Mouse (Mus musculus): ENCODE data around the gene Scaf1. TPM values are rescaled to one million over a fixed set of nuclear protein-coding genes. Genes with fewer than 3 reads are reported as not detected.

Gene Scaf1
- polyA plus RNA-seq, 1 experiment = 75.4 TPM

DNA sequence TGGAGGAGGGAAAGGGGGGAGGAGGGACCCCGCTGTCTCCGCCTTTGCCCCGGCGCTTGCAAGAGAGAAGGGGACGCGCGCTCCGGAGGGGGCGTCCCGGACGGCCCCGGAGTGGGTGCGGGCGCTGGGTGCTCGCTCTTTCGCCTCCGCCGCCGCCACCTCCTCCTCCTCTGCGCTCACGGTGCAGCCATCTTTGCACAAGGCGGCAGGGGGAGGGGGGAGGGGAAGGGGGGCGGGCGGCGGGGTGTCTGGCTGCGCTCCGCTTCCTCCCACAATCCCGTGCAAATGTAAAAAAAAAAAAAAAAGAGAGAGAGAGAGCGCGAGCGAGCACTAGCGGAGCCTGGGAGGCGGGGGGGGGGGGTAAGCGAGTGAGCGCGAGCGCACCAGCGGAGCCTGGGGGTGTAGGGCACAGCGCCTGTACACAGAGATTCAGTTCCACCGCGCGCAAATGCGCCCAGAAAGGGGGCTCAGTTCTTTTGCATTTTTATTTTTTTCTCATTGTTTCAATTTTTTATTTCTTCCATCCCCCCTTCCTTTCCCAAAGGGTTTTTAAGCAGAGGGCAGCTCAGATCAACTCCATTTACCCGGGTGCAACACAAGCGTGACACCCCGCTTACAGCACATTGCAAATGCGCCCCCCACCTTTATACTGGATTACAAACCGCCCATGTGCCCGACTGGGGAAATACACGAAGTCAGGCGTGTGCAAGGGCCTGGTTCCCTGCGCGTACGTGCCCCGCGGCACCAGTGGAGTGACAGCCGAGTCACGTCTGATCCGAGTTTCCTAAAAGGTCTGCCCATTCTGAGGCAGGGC lies 37.2 kb upstream of the Scaf1 start:
- no peaks in the 10 kb centered on the region for H3K4me1 ChIP-seq (ENCODE audit: control insufficient read depth, insufficient read depth, low read length)
- TF ChIP-seq CTCF (IDR thresholded peaks at IDR 0.05; ENCODE audit: borderline replicate concordance, insufficient read depth, low read length) (no peak), POLR2A (IDR thresholded peaks at IDR 0.05; ENCODE audit: low read depth, low read length) (peak; percentile 42)
- H3K27ac ChIP-seq (ENCODE audit: insufficient read depth, low read length) = peak overlapping the region; percentile 97
- H3K4me3 ChIP-seq (ENCODE audit: insufficient read depth, low read length) = peak overlapping the region; percentile 77

DNA sequence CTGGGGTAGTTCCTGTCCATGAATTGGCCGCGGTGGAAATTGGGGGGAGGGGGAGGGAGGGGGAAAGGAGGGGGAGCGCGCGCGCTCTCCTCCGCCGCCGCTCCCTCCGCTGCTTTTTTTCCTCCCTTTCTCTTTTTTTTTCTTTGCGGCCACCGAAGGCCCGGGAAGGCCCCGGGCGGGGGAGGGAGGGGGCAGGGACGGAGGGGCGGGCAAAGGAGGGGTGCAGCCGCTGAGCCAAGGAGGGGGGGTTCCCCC lies 36.6 kb upstream of the Scaf1 start, which contains the start of gene Prr12:
Gene Prr12 (minus strand): TSS at position 20 of the 255 bp plus-strand sequence.
- peak within 1 kb of the TSS; percentile 97 for H3K27ac ChIP-seq (ENCODE audit: insufficient read depth, low read length)
- H3K4me1 ChIP-seq (ENCODE audit: control insufficient read depth, insufficient read depth, low read length) = no peaks in the 10 kb centered on the region
- peak within 1 kb of the TSS; percentile 77 for H3K4me3 ChIP-seq (ENCODE audit: insufficient read depth, low read length)
- TF ChIP-seq POLR2A (IDR thresholded peaks at IDR 0.05; ENCODE audit: low read depth, low read length) = no peak
- no peak for TF ChIP-seq CTCF (IDR thresholded peaks at IDR 0.05; ENCODE audit: borderline replicate concordance, insufficient read depth, low read length)

DNA sequence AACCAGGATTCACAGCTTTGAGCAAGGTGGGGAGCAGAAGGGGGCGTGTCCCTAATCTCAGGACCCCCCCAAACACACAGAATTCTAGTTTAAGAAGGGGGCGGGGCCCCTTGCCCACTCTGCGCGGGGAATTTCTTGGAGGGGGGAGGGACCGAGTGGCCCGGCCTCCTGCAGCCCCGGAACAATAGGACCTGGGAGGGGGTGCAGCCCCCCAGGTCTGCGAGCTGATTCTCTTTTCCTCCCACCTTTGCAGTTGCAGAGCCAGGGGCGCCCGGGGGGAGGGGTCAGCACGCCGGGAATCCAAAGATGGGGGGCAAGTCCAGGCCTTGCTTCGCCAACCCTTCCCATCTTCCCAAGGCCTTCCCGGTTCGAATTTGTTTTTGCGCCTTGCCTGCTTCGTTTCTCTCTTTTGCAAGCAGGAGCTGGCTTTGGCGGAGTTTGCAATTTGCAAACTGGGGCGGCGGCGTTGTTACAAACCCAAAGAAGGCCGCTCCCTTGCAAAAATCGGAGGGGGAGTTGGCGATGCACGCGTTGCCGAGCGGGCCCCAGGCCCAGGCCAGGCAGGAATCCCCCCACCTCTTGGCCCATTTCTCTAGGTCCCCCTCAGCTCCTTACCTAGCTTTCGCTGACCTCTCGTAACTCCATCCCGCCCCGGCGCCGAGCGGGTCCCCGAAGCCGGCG lies 36.2 kb upstream of the Scaf1 start:
- H3K27ac ChIP-seq (ENCODE audit: insufficient read depth, low read length) = peak overlapping the region; percentile 94
- peak overlapping the region; percentile 77 for H3K4me3 ChIP-seq (ENCODE audit: insufficient read depth, low read length)
- TF ChIP-seq POLR2A (IDR thresholded peaks at IDR 0.05; ENCODE audit: low read depth, low read length) (0 out of 2 replicates have a peak, but pooled peaks have one; percentile 9), CTCF (IDR thresholded peaks at IDR 0.05; ENCODE audit: borderline replicate concordance, insufficient read depth, low read length) (no peak)
- H3K4me1 ChIP-seq (ENCODE audit: control insufficient read depth, insufficient read depth, low read length) = no peaks in the 10 kb centered on the region

DNA sequence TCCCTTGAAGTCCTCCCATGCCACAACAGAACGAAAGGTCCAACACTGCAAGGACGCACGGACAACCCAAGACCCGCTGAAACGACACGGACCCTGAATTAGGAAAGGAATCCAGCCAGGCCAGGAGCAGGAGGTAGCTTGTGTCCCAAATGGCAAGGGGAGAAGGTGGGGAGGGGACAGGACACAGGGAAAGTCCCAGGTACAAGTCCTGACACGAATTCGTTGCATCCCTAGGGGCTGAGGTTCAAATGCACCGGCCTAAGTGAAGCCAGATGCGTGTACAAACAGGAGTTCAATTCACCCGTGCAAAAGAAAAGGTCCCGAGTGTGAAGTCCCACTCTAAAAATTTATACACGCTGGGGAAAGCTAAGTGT lies 35.4 kb upstream of the Scaf1 start:
- TF ChIP-seq CTCF (IDR thresholded peaks at IDR 0.05; ENCODE audit: borderline replicate concordance, insufficient read depth, low read length) (no peak), POLR2A (IDR thresholded peaks at IDR 0.05; ENCODE audit: low read depth, low read length) (no peak)
- Histone ChIP-seq H3K27ac (ENCODE audit: insufficient read depth, low read length) (peak overlapping the region; percentile 94; the same call in 1 of the 2 replicates), H3K4me3 (ENCODE audit: insufficient read depth, low read length) (peak overlapping the region; percentile 77), H3K4me1 (ENCODE audit: control insufficient read depth, insufficient read depth, low read length) (no peaks in the 10 kb centered on the region)

GRCm38 (mm10) chr7:45050945-45051600 lies 34.9 kb upstream of the Scaf1 start:
- Histone ChIP-seq H3K4me1 (ENCODE audit: control insufficient read depth, insufficient read depth, low read length) (no peaks in the 10 kb centered on the region), H3K4me3 (ENCODE audit: insufficient read depth, low read length) (peak overlapping the region; percentile 77), H3K27ac (ENCODE audit: insufficient read depth, low read length) (peak overlapping the region; percentile 94; the same call in 1 of the 2 replicates)
- TF ChIP-seq CTCF (IDR thresholded peaks at IDR 0.05; ENCODE audit: borderline replicate concordance, insufficient read depth, low read length) (no peak), POLR2A (IDR thresholded peaks at IDR 0.05; ENCODE audit: low read depth, low read length) (no peak)

GRCm38 (mm10) chr7:45048923-45049657 lies 32.9 kb upstream of the Scaf1 start:
- H3K27ac ChIP-seq (ENCODE audit: insufficient read depth, low read length) = no peak overlapping the region
- no peak overlapping the region for H3K4me3 ChIP-seq (ENCODE audit: insufficient read depth, low read length)
- no peak for TF ChIP-seq CTCF (IDR thresholded peaks at IDR 0.05; ENCODE audit: borderline replicate concordance, insufficient read depth, low read length)
- H3K4me1 ChIP-seq (ENCODE audit: control insufficient read depth, insufficient read depth, low read length) = no peaks in the 10 kb centered on the region

GRCm38 (mm10) chr7:45048001-45048890 lies 32.1 kb upstream of the Scaf1 start:
- no peak overlapping the region for H3K27ac ChIP-seq (ENCODE audit: insufficient read depth, low read length)
- H3K4me1 ChIP-seq (ENCODE audit: control insufficient read depth, insufficient read depth, low read length) = no peaks in the 10 kb centered on the region
- TF ChIP-seq POLR2A (IDR thresholded peaks at IDR 0.05; ENCODE audit: low read depth, low read length) = no peak
- TF ChIP-seq CTCF (IDR thresholded peaks at IDR 0.05; ENCODE audit: borderline replicate concordance, insufficient read depth, low read length) = no peak
- no peak overlapping the region for H3K4me3 ChIP-seq (ENCODE audit: insufficient read depth, low read length)

DNA sequence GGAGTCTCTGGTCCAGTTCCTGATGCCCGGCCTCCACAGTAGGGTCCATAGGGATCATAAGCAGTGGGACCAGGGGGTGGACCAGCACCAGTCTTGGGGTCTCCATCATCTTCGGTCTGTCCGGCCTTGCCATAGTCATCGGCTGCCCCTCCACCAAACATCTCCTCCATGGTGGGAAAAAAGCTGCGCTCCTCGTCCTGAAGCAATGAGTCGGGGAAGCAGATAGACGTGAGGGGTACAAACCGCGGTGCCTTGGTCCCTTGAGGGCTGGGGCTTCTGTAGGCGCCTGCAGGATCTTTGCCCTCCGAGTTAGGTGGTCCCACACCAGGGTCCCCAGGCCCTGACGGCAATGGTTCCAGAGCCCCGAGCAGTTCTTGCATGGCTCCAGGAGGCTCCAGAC lies 31.3 kb upstream of the Scaf1 start:
- no peak for TF ChIP-seq POLR2A (IDR thresholded peaks at IDR 0.05; ENCODE audit: low read depth, low read length)
- no peak for TF ChIP-seq CTCF (IDR thresholded peaks at IDR 0.05; ENCODE audit: borderline replicate concordance, insufficient read depth, low read length)
- Histone ChIP-seq H3K4me1 (ENCODE audit: control insufficient read depth, insufficient read depth, low read length) (no peaks in the 10 kb centered on the region), H3K27ac (ENCODE audit: insufficient read depth, low read length) (no peak overlapping the region), H3K4me3 (ENCODE audit: insufficient read depth, low read length) (no peak overlapping the region)

All from embryonic fibroblast, embryonic 13.5 days (primary cell).